Mouse (Mus musculus): ENCODE measurements around the gene Abtb1. TPM values are rescaled to one million over a fixed set of nuclear protein-coding genes. Genes with fewer than 3 reads are reported as not detected.
A peak's percentile ranks its signal among the peaks of the same experiment; 100 is the strongest.

Abtb1 gene
- total RNA-seq, 2 experiments from 2014 or later, result 33.4 to 37.1 TPM

- DNase-seq (ENCODE audit: low spot score in 2 of 2), result peak in 1 of 2 experiments; percentile 38
- Histone ChIP-seq H3K27ac (peak overlapping the region; percentile 53; the same call in 1 of the 2 replicates), H3K4me3 (no peak overlapping the region)
- no peak for TF ChIP-seq CTCF (conservative IDR thresholded peaks at IDR 0.05)
Measured at GRCm38 (mm10) chr6:88821901-88822300, 19.9 kb downstream of the Abtb1 start.

- no peak for DNase-seq (ENCODE audit: low spot score in 2 of 2)
- peak overlapping the region; percentile 53; the same call in 1 of the 2 replicates for H3K27ac ChIP-seq
- no peak for TF ChIP-seq CTCF (conservative IDR thresholded peaks at IDR 0.05)
- no peak overlapping the region for H3K4me3 ChIP-seq
Measured at GRCm38 (mm10) chr6:88821294-88821693, 20.5 kb downstream of the Abtb1 start.

- DNase-seq (ENCODE audit: low spot score in 2 of 2), result no peak
- H3K27ac ChIP-seq, result peak overlapping the region; percentile 23; the same call in 1 of the 2 replicates
- H3K4me3 ChIP-seq, result no peak overlapping the region
- no peak for TF ChIP-seq CTCF (conservative IDR thresholded peaks at IDR 0.05)
Measured at GRCm38 (mm10) chr6:88820853-88821252, 20.9 kb downstream of the Abtb1 start.

GRCm38 (mm10) chr6:88816913-88817312, 24.9 kb downstream of the Abtb1 start:
- Histone ChIP-seq H3K4me3 (no peak overlapping the region), H3K27ac (no peak overlapping the region)
- no peak for DNase-seq (ENCODE audit: low spot score in 2 of 2)
- no peak for TF ChIP-seq CTCF (conservative IDR thresholded peaks at IDR 0.05)

- Histone ChIP-seq H3K4me3 (no peak overlapping the region), H3K27ac (peak overlapping the region; percentile 14; the same call in 1 of the 2 replicates)
- DNase-seq (ENCODE audit: low spot score in 2 of 2), result no peak
- no peak for TF ChIP-seq CTCF (conservative IDR thresholded peaks at IDR 0.05)
Measured at GRCm38 (mm10) chr6:88815489-88815888, 26.3 kb downstream of the Abtb1 start.

- TF ChIP-seq CTCF (conservative IDR thresholded peaks at IDR 0.05), result no peak
- H3K4me3 ChIP-seq, result no peak overlapping the region
- DNase-seq (ENCODE audit: low spot score in 2 of 2), result no peak
Measured at GRCm38 (mm10) chr6:88815036-88815435, 26.7 kb downstream of the Abtb1 start.

GRCm38 (mm10) chr6:88813832-88814231, 28.0 kb downstream of the Abtb1 start:
- TF ChIP-seq CTCF (conservative IDR thresholded peaks at IDR 0.05), result no peak
- no peak for DNase-seq (ENCODE audit: low spot score in 2 of 2)
- H3K4me3 ChIP-seq, result no peak overlapping the region
- no peak overlapping the region; the same call in 1 of the 2 replicates for H3K27ac ChIP-seq

More at GRCm38 (mm10) chr6:88815036-88815435, 26.7 kb downstream of the Abtb1 start:
- H3K27ac ChIP-seq, result peak overlapping the region; percentile 14; the same call in 1 of the 2 replicates

- DNase-seq (ENCODE audit: low spot score in 2 of 2), result peak in 1 of 2 experiments; percentile 64
- peak overlapping the region; percentile 77 for H3K27ac ChIP-seq
- peak; percentile 91 for TF ChIP-seq CTCF (conservative IDR thresholded peaks at IDR 0.05)
- no peak overlapping the region for H3K4me3 ChIP-seq
Measured at GRCm38 (mm10) chr6:88812886-88813285, 28.9 kb downstream of the Abtb1 start.

- Histone ChIP-seq H3K4me3 (no peak overlapping the region), H3K27ac (peak overlapping the region; percentile 77)
- DNase-seq (ENCODE audit: low spot score in 2 of 2), result no peak
- no peak for TF ChIP-seq CTCF (conservative IDR thresholded peaks at IDR 0.05)
Measured at GRCm38 (mm10) chr6:88811880-88812400, 29.8 kb downstream of the Abtb1 start.

GRCm38 (mm10) chr6:88811396-88811795, 30.4 kb downstream of the Abtb1 start:
- peak overlapping the region; percentile 86 for H3K27ac ChIP-seq
- no peak for DNase-seq (ENCODE audit: low spot score in 2 of 2)
- H3K4me3 ChIP-seq, result no peak overlapping the region
- TF ChIP-seq CTCF (conservative IDR thresholded peaks at IDR 0.05), result no peak

- no peak for DNase-seq (ENCODE audit: low spot score in 2 of 2)
- Histone ChIP-seq H3K4me3 (no peak overlapping the region), H3K27ac (peak overlapping the region; percentile 86)
- no peak for TF ChIP-seq CTCF (conservative IDR thresholded peaks at IDR 0.05)
Measured at GRCm38 (mm10) chr6:88810291-88810690, 31.5 kb downstream of the Abtb1 start.

- no peak for TF ChIP-seq CTCF (conservative IDR thresholded peaks at IDR 0.05)
- H3K27ac ChIP-seq, result peak overlapping the region; percentile 86
- no peak overlapping the region for H3K4me3 ChIP-seq
- no peak for DNase-seq (ENCODE audit: low spot score in 2 of 2)
Measured at GRCm38 (mm10) chr6:88809091-88810037, 32.4 kb downstream of the Abtb1 start.

- no peak for DNase-seq (ENCODE audit: low spot score in 2 of 2)
- Histone ChIP-seq H3K27ac (no peak overlapping the region; the same call in 1 of the 2 replicates), H3K4me3 (no peak overlapping the region)
- TF ChIP-seq CTCF (conservative IDR thresholded peaks at IDR 0.05), result no peak
Measured at GRCm38 (mm10) chr6:88804966-88805577, 36.7 kb downstream of the Abtb1 start.
